Mouse (Mus musculus) 3134 (cell line): Measurements from ENCODE around the gene Tcl1b1.
"Not testable (repeated sequence)": the region's sequence is repeated elsewhere in the genome, so short reads cannot be mapped to it uniquely, and the experiment has no call there.

ENCODE experiments used
- DNase-seq: peaks from one replicate; pipeline ENCODE4 v3.0.0-alpha.2; 2011; ENCODE audit warnings: low spot score; ENCODE audit not compliant: insufficient read length; ENCODE audit errors: extremely low read depth

Tcl1b1 gene

GRCm38 (mm10) chr12:105159390-105159789 is at the start of gene Tcl1b1:
Gene Tcl1b1 (plus strand): TSS chr12:105159690.
- DNase-seq: no peak

GRCm38 (mm10) chr12:105109812-105110211 is 49.7 kb upstream of the Tcl1b1 start:
- DNase-seq: no peak

- no peak for DNase-seq
Observed at GRCm38 (mm10) chr12:105112321-105112988, 47.0 kb upstream of the Tcl1b1 start.

GRCm38 (mm10) chr12:105116648-105117047 is 42.8 kb upstream of the Tcl1b1 start:
- no peak for DNase-seq

- no peak for DNase-seq
Observed at GRCm38 (mm10) chr12:105125362-105125761, 34.1 kb upstream of the Tcl1b1 start.

- DNase-seq: no peak
Observed at GRCm38 (mm10) chr12:105126516-105126915, 33.0 kb upstream of the Tcl1b1 start.

- no peak for DNase-seq
Observed at GRCm38 (mm10) chr12:105127607-105128006, 31.9 kb upstream of the Tcl1b1 start.

GRCm38 (mm10) chr12:105129494-105130205 is 29.8 kb upstream of the Tcl1b1 start:
- not testable (repeated sequence) for DNase-seq

GRCm38 (mm10) chr12:105134167-105134566 is 25.3 kb upstream of the Tcl1b1 start:
- not testable (repeated sequence) for DNase-seq

- not testable (repeated sequence) for DNase-seq
Observed at GRCm38 (mm10) chr12:105134826-105135225, 24.7 kb upstream of the Tcl1b1 start.

GRCm38 (mm10) chr12:105137729-105138128 is 21.8 kb upstream of the Tcl1b1 start:
- not testable (repeated sequence) for DNase-seq

GRCm38 (mm10) chr12:105143096-105143495 is 16.4 kb upstream of the Tcl1b1 start:
- DNase-seq: no peak

GRCm38 (mm10) chr12:105144928-105145327 is 14.6 kb upstream of the Tcl1b1 start:
- DNase-seq: not testable (repeated sequence)

GRCm38 (mm10) chr12:105145714-105146113 is 13.8 kb upstream of the Tcl1b1 start, which contains the start of gene Tcl1b2:
Gene Tcl1b2 (plus strand): TSS chr12:105146014.
- no peak for DNase-seq

GRCm38 (mm10) chr12:105155286-105155685 is 4.2 kb upstream of the Tcl1b1 start:
- DNase-seq: not testable (repeated sequence)

GRCm38 (mm10) chr12:105158842-105159241 is 648 bp upstream of the Tcl1b1 start:
- no peak for DNase-seq

- DNase-seq: no peak
Observed at GRCm38 (mm10) chr12:105166734-105167133, 7.2 kb downstream of the Tcl1b1 start.

- no peak for DNase-seq
Observed at GRCm38 (mm10) chr12:105173366-105173765, 13.9 kb downstream of the Tcl1b1 start.

GRCm38 (mm10) chr12:105174318-105174717 is 14.8 kb downstream of the Tcl1b1 start:
- DNase-seq: not testable (repeated sequence)

GRCm38 (mm10) chr12:105176044-105176443 is 16.6 kb downstream of the Tcl1b1 start, which contains the start of gene Tcl1b5:
Gene Tcl1b5 (plus strand): TSS chr12:105176344.
- not testable (repeated sequence) for DNase-seq

- not testable (repeated sequence) for DNase-seq
Observed at GRCm38 (mm10) chr12:105181040-105181644, 21.7 kb downstream of the Tcl1b1 start.
